Mouse (Mus musculus): ENCODE measurements around the gene Gm13278. TPM values are rescaled to one million over a fixed set of nuclear protein-coding genes. Genes with fewer than 3 reads are reported as not detected.

Gene Gm13278
- polyA plus RNA-seq, 1 experiment from 2014 or later = not detected

Other genes with a start within 250 kb of the Gm13278 start
- gene Ifna15, start 233.3 kb upstream of the Gm13278 start, polyA plus RNA-seq (2015; fragmentation: Illumina TruSeq; extraction: RNeasy Lipid Tissue Mini Kit (QIAGEN cat#74804); ENCODE audit: insufficient read depth, low replicate concordance) = not detected
- gene Ifna14, start 219.8 kb upstream of the Gm13278 start, polyA plus RNA-seq (2015; fragmentation: Illumina TruSeq; extraction: RNeasy Lipid Tissue Mini Kit (QIAGEN cat#74804); ENCODE audit: insufficient read depth, low replicate concordance) = not detected
- not detected for gene Ifna9, start 199.2 kb upstream of the Gm13278 start, polyA plus RNA-seq (2015; fragmentation: Illumina TruSeq; extraction: RNeasy Lipid Tissue Mini Kit (QIAGEN cat#74804); ENCODE audit: insufficient read depth, low replicate concordance)
- gene Ifna12, start 188.2 kb upstream of the Gm13278 start, polyA plus RNA-seq (2015; fragmentation: Illumina TruSeq; extraction: RNeasy Lipid Tissue Mini Kit (QIAGEN cat#74804); ENCODE audit: insufficient read depth, low replicate concordance) = not detected
- gene C87499, start 157.1 kb upstream of the Gm13278 start, polyA plus RNA-seq (2015; fragmentation: Illumina TruSeq; extraction: RNeasy Lipid Tissue Mini Kit (QIAGEN cat#74804); ENCODE audit: insufficient read depth, low replicate concordance) = not detected
- gene Ifna13, start 147.1 kb upstream of the Gm13278 start, polyA plus RNA-seq (2015; fragmentation: Illumina TruSeq; extraction: RNeasy Lipid Tissue Mini Kit (QIAGEN cat#74804); ENCODE audit: insufficient read depth, low replicate concordance) = not detected
- gene Ifna16, start 114.6 kb upstream of the Gm13278 start, polyA plus RNA-seq (2015; fragmentation: Illumina TruSeq; extraction: RNeasy Lipid Tissue Mini Kit (QIAGEN cat#74804); ENCODE audit: insufficient read depth, low replicate concordance) = not detected
- not detected for gene Ifna2, start 107.6 kb upstream of the Gm13278 start, polyA plus RNA-seq (2015; fragmentation: Illumina TruSeq; extraction: RNeasy Lipid Tissue Mini Kit (QIAGEN cat#74804); ENCODE audit: insufficient read depth, low replicate concordance)
- gene Ifnab, start 100.2 kb upstream of the Gm13278 start, polyA plus RNA-seq (2015; fragmentation: Illumina TruSeq; extraction: RNeasy Lipid Tissue Mini Kit (QIAGEN cat#74804); ENCODE audit: insufficient read depth, low replicate concordance) = not detected
- gene Gm26566, start 69.7 kb upstream of the Gm13278 start, polyA plus RNA-seq (2015; fragmentation: Illumina TruSeq; extraction: RNeasy Lipid Tissue Mini Kit (QIAGEN cat#74804); ENCODE audit: insufficient read depth, low replicate concordance) = not detected
- gene Klhl9, start 69.1 kb upstream of the Gm13278 start, polyA plus RNA-seq (2015; fragmentation: Illumina TruSeq; extraction: RNeasy Lipid Tissue Mini Kit (QIAGEN cat#74804); ENCODE audit: insufficient read depth, low replicate concordance) = 49.2 TPM
- not detected for gene Gm13271, start 36.7 kb upstream of the Gm13278 start, polyA plus RNA-seq (2015; fragmentation: Illumina TruSeq; extraction: RNeasy Lipid Tissue Mini Kit (QIAGEN cat#74804); ENCODE audit: insufficient read depth, low replicate concordance)
- not detected for gene Gm13283, start 31.4 kb upstream of the Gm13278 start, polyA plus RNA-seq (2015; fragmentation: Illumina TruSeq; extraction: RNeasy Lipid Tissue Mini Kit (QIAGEN cat#74804); ENCODE audit: insufficient read depth, low replicate concordance)
- not detected for gene Gm13290, start 17.7 kb upstream of the Gm13278 start, polyA plus RNA-seq (2015; fragmentation: Illumina TruSeq; extraction: RNeasy Lipid Tissue Mini Kit (QIAGEN cat#74804); ENCODE audit: insufficient read depth, low replicate concordance)
- not detected for gene Gm13289, start 14.6 kb upstream of the Gm13278 start, polyA plus RNA-seq (2015; fragmentation: Illumina TruSeq; extraction: RNeasy Lipid Tissue Mini Kit (QIAGEN cat#74804); ENCODE audit: insufficient read depth, low replicate concordance)
- gene Gm13272, start 11.7 kb upstream of the Gm13278 start, polyA plus RNA-seq (2015; fragmentation: Illumina TruSeq; extraction: RNeasy Lipid Tissue Mini Kit (QIAGEN cat#74804); ENCODE audit: insufficient read depth, low replicate concordance) = not detected
- gene Ifnz, start 9.4 kb upstream of the Gm13278 start, polyA plus RNA-seq (2015; fragmentation: Illumina TruSeq; extraction: RNeasy Lipid Tissue Mini Kit (QIAGEN cat#74804); ENCODE audit: insufficient read depth, low replicate concordance) = not detected
- gene Gm13276, start 5.8 kb upstream of the Gm13278 start, polyA plus RNA-seq (2015; fragmentation: Illumina TruSeq; extraction: RNeasy Lipid Tissue Mini Kit (QIAGEN cat#74804); ENCODE audit: insufficient read depth, low replicate concordance) = not detected
- gene Gm13277, start 2.9 kb upstream of the Gm13278 start, polyA plus RNA-seq (2015; fragmentation: Illumina TruSeq; extraction: RNeasy Lipid Tissue Mini Kit (QIAGEN cat#74804); ENCODE audit: insufficient read depth, low replicate concordance) = not detected
- not detected for gene Gm13275, start 2.9 kb downstream of the Gm13278 start, polyA plus RNA-seq (2015; fragmentation: Illumina TruSeq; extraction: RNeasy Lipid Tissue Mini Kit (QIAGEN cat#74804); ENCODE audit: insufficient read depth, low replicate concordance)
- gene Gm13279, start 5.8 kb downstream of the Gm13278 start, polyA plus RNA-seq (2015; fragmentation: Illumina TruSeq; extraction: RNeasy Lipid Tissue Mini Kit (QIAGEN cat#74804); ENCODE audit: insufficient read depth, low replicate concordance) = not detected
- gene Gm13285, start 8.1 kb downstream of the Gm13278 start, polyA plus RNA-seq (2015; fragmentation: Illumina TruSeq; extraction: RNeasy Lipid Tissue Mini Kit (QIAGEN cat#74804); ENCODE audit: insufficient read depth, low replicate concordance) = not detected
- gene Gm13287, start 11.7 kb downstream of the Gm13278 start, polyA plus RNA-seq (2015; fragmentation: Illumina TruSeq; extraction: RNeasy Lipid Tissue Mini Kit (QIAGEN cat#74804); ENCODE audit: insufficient read depth, low replicate concordance) = not detected
- not detected for gene Gm13288, start 14.0 kb downstream of the Gm13278 start, polyA plus RNA-seq (2015; fragmentation: Illumina TruSeq; extraction: RNeasy Lipid Tissue Mini Kit (QIAGEN cat#74804); ENCODE audit: insufficient read depth, low replicate concordance)
- gene Ifna7, start 24.7 kb downstream of the Gm13278 start, polyA plus RNA-seq (2015; fragmentation: Illumina TruSeq; extraction: RNeasy Lipid Tissue Mini Kit (QIAGEN cat#74804); ENCODE audit: insufficient read depth, low replicate concordance) = not detected
- gene Ifna11, start 28.4 kb downstream of the Gm13278 start, polyA plus RNA-seq (2015; fragmentation: Illumina TruSeq; extraction: RNeasy Lipid Tissue Mini Kit (QIAGEN cat#74804); ENCODE audit: insufficient read depth, low replicate concordance) = not detected
- not detected for gene Ifna6, start 35.9 kb downstream of the Gm13278 start, polyA plus RNA-seq (2015; fragmentation: Illumina TruSeq; extraction: RNeasy Lipid Tissue Mini Kit (QIAGEN cat#74804); ENCODE audit: insufficient read depth, low replicate concordance)
- gene Ifna5, start 44.0 kb downstream of the Gm13278 start, polyA plus RNA-seq (2015; fragmentation: Illumina TruSeq; extraction: RNeasy Lipid Tissue Mini Kit (QIAGEN cat#74804); ENCODE audit: insufficient read depth, low replicate concordance) = not detected
- not detected for gene Ifna4, start 50.3 kb downstream of the Gm13278 start, polyA plus RNA-seq (2015; fragmentation: Illumina TruSeq; extraction: RNeasy Lipid Tissue Mini Kit (QIAGEN cat#74804); ENCODE audit: insufficient read depth, low replicate concordance)
- gene Ifna1, start 58.5 kb downstream of the Gm13278 start, polyA plus RNA-seq (2015; fragmentation: Illumina TruSeq; extraction: RNeasy Lipid Tissue Mini Kit (QIAGEN cat#74804); ENCODE audit: insufficient read depth, low replicate concordance) = not detected
- not detected for gene Ifne, start 88.7 kb downstream of the Gm13278 start, polyA plus RNA-seq (2015; fragmentation: Illumina TruSeq; extraction: RNeasy Lipid Tissue Mini Kit (QIAGEN cat#74804); ENCODE audit: insufficient read depth, low replicate concordance)